Mouse (Mus musculus) hindbrain, embryonic 12.5 days (tissue): ENCODE measurements around the gene Grm2. TPM values are rescaled to one million over a fixed set of nuclear protein-coding genes. Genes with fewer than 3 reads are reported as not detected.
"Not testable (repeated sequence)": the region's sequence is repeated elsewhere in the genome, so short reads cannot be mapped to it uniquely, and the experiment has no call there.

Experiments used
- ATAC-seq: fragments of 200-750 bp; cut with Nextera tagmentation; 2 replicates; pipeline ENCODE4 v1.8.0; 2017; ENCODE audit warnings: moderate TSS enrichment; ENCODE audit not compliant: low FRiP score
- H3K27ac ChIP-seq: fragments of 300-500 bp; sonication (generic); 2 replicates; pipeline ENCODE4 v1.5.1; 2016; ENCODE audit warnings: mild to moderate bottlenecking
- H3K27me3 ChIP-seq: fragments of 300-500 bp; sonication (generic); 2 replicates; pipeline ENCODE4 v1.6.1; 2016; ENCODE audit warnings: mild to moderate bottlenecking
- H3K36me3 ChIP-seq: fragments of 300-500 bp; sonication (generic); 2 replicates; pipeline ENCODE4 v1.6.1; 2016; ENCODE audit warnings: mild to moderate bottlenecking
- H3K4me1 ChIP-seq: fragments of 300-500 bp; sonication (generic); 2 replicates; pipeline ENCODE4 v1.6.1; 2016
- H3K4me2 ChIP-seq: fragments of 300-500 bp; sonication (generic); replicated peaks from 2 replicates; pipeline ENCODE4 v1.6.1; 2016; ENCODE audit warnings: mild to moderate bottlenecking
- H3K4me3 ChIP-seq: fragments of 300-500 bp; sonication (generic); 2 replicates; pipeline ENCODE4 v1.5.1; 2016; ENCODE audit warnings: mild to moderate bottlenecking
- H3K9ac ChIP-seq: fragments of 300-500 bp; sonication (generic); 2 replicates; pipeline ENCODE4 v1.6.1; 2016; ENCODE audit warnings: mild to moderate bottlenecking, moderate library complexity
- H3K9me3 ChIP-seq: fragments of 300-500 bp; sonication (generic); replicated peaks from 2 replicates; pipeline ENCODE4 v1.6.1; 2016; ENCODE audit warnings: mild to moderate bottlenecking
- WGBS: fragments of 180-500 bp; shearing (Covaris S2); methylation state at CpG from one replicate; pipeline ENCODE4 v1.1.7; 2016; 5-methylcytosine and 5-hydroxymethylcytosine counted together
- polyA plus RNA-seq: library from polyadenylated mRNA; unstranded; fragments of >200 nt; fragmentation: Nextera tagmentation; extraction: Ambion mirVana; gene quantifications from 2 replicates; pipeline ENCODE4 v1.2.1, GENCODE M21; 2016

Gene Grm2
- polyA plus RNA-seq, 1 experiment from 2014 or later: 4.7 TPM

DNA sequence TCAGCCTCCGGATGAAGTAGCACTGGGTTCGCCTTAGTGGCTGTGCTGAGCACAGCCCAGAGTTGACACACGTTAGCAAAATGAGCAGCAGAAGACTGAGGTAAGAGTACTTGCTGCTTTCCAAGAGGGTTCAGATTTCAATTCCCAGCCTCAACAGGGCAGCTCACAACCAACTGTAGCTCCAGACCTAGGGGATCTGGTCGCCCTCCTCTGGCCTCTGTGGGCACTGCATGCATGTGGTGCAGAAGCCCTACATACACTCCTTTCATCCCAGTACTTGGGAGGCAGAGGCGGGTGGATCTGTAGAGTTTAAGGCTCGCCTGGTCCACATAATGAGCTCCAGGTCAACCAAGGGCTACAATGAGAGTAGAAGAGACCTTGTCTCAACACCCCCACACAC is 12.1 kb downstream of the Grm2 start:
- WGBS: 73% methylated on average over 6 of the region's 6 CpGs
- ATAC-seq: no peak
- no peak overlapping the region for H3K4me3 ChIP-seq
- no peaks in the 10 kb centered on the region for H3K9me3 ChIP-seq
- H3K36me3 ChIP-seq: no peaks in the 10 kb centered on the region
- H3K27me3 ChIP-seq: no peaks in the 10 kb centered on the region
- no peak overlapping the region for H3K9ac ChIP-seq
- H3K27ac ChIP-seq: no peak overlapping the region
- H3K4me2 ChIP-seq: no peak overlapping the region
- no peaks in the 10 kb centered on the region for H3K4me1 ChIP-seq

DNA sequence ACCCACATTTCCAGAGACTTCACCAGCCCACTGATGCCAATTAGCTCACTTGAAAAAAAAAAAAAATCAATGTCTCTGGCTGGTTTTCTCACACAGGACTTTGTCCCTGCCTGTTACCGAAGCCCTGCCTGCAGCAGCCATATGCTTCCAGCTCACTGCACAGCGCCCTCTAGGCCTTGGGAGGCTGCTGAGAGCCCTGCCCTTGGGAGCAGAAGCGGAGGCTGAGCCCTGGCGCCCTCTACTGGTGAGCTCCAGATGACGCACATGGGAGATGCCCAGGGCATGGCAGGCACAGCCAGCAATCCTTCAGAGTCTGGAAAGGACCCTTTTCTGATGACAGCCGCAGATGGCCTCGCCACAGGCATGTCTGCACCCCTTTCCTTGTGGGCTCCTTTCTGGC is 12.8 kb downstream of the Grm2 start:
- Histone ChIP-seq H3K27me3 (no peaks in the 10 kb centered on the region), H3K36me3 (no peaks in the 10 kb centered on the region), H3K9ac (no peak overlapping the region), H3K4me1 (no peaks in the 10 kb centered on the region), H3K4me3 (no peak overlapping the region), H3K4me2 (no peak overlapping the region), H3K27ac (no peak overlapping the region), H3K9me3 (no peaks in the 10 kb centered on the region)
- ATAC-seq: no peak
- WGBS: 35% methylated on average over 7 of the region's 7 CpGs

GRCm38 (mm10) chr9:106641346-106641745 is 14.5 kb downstream of the Grm2 start:
- Histone ChIP-seq H3K36me3 (no peaks in the 10 kb centered on the region), H3K4me3 (no peak overlapping the region), H3K27me3 (no peaks in the 10 kb centered on the region), H3K4me1 (no peaks in the 10 kb centered on the region), H3K27ac (no peak overlapping the region), H3K9me3 (no peaks in the 10 kb centered on the region), H3K9ac (no peak overlapping the region), H3K4me2 (no peak overlapping the region)
- ATAC-seq: no peak
- WGBS: 58% methylated on average over 5 of the region's 5 CpGs

- Histone ChIP-seq H3K9me3 (no peaks in the 10 kb centered on the region), H3K4me1 (no peaks in the 10 kb centered on the region), H3K4me2 (no peak overlapping the region), H3K4me3 (no peak overlapping the region), H3K36me3 (no peaks in the 10 kb centered on the region), H3K9ac (no peak overlapping the region), H3K27ac (no peak overlapping the region), H3K27me3 (no peaks in the 10 kb centered on the region)
- WGBS: 92% methylated on average over 8 of the region's 8 CpGs
- ATAC-seq: no peak
These were observed 17.7 kb downstream of the Grm2 start for GRCm38 (mm10) chr9:106638154-106638553.

- Histone ChIP-seq H3K9ac (no peak overlapping the region), H3K27ac (no peak overlapping the region), H3K9me3 (no peaks in the 10 kb centered on the region), H3K4me2 (no peak overlapping the region), H3K27me3 (no peaks in the 10 kb centered on the region), H3K36me3 (no peaks in the 10 kb centered on the region), H3K4me3 (no peak overlapping the region), H3K4me1 (no peaks in the 10 kb centered on the region)
- WGBS: 68% methylated on average over 5 of the region's 5 CpGs
- no peak for ATAC-seq
These were observed 23.7 kb downstream of the Grm2 start for GRCm38 (mm10) chr9:106632185-106632584.

DNA sequence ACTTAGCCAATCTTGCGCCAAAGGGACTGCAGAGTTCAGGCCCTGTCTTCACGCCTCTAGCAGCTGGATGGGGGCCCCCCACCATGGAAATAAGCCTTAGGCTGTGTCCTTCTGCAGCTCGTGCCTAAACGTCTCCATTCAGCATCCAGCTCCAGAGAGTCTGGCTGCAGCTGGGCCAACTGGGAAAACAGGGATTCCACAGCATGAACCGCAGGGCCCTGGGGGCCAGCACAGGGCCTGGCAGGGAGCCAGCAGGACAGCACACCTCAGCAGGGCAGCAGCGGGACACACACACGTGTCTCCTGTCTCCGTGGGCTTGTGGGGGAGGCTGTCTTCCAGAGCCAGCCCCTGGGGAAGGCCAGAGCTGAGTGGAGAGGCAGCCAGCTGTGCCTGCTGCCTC is 28.1 kb downstream of the Grm2 start:
- not testable (repeated sequence) for H3K4me3 ChIP-seq, H3K27ac ChIP-seq, H3K9me3 ChIP-seq, H3K36me3 ChIP-seq, ATAC-seq, H3K9ac ChIP-seq, H3K4me1 ChIP-seq, H3K27me3 ChIP-seq, H3K4me2 ChIP-seq
- 27% methylated on average over 8 of the region's 8 CpGs for WGBS

GRCm38 (mm10) chr9:106626282-106626681 is 29.6 kb downstream of the Grm2 start, which contains the start of gene Iqcf6:
TSS of gene Iqcf6 (plus strand) at chr9:106626582.
- no peak within 1 kb of the TSS for H3K4me3 ChIP-seq
- H3K27ac ChIP-seq: no peak within 1 kb of the TSS
- no peak for ATAC-seq
- no peaks in the 10 kb centered on the region for H3K4me1 ChIP-seq
- H3K9ac ChIP-seq: no peak within 1 kb of the TSS
- no peaks in the 10 kb centered on the region for H3K36me3 ChIP-seq
- 77% methylated on average over 2 of the region's 2 CpGs for WGBS
- no peak within 1 kb of the TSS for H3K4me2 ChIP-seq
- no peaks in the 10 kb centered on the region for H3K27me3 ChIP-seq
- no peaks in the 10 kb centered on the region for H3K9me3 ChIP-seq

DNA sequence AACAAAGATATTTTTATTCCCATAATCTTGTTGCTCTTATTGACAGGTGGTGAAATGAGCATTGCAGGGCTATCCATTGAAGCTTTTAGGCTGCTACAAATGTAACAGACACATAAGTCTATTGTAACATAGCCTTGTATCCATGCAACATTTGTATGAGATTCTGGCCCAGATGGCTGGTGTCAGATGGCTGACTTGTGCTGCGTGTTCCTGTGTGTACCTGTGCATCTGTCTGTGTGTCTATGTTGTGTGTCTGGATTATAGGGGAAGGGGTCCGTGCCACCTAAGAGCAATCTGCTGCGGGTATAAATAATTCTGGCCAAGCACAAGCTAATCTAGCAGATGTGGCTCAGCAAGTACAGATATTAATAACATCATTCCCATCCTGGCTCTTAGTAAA is 38.4 kb downstream of the Grm2 start:
- no peak overlapping the region for H3K4me2 ChIP-seq
- ATAC-seq: no peak
- 0 out of 2 replicates have a peak, but pooled peaks cover 3% of the 10 kb centered on the region for H3K9me3 ChIP-seq
- 87% methylated on average over 3 of the region's 3 CpGs for WGBS
- H3K9ac ChIP-seq: no peak overlapping the region
- H3K4me3 ChIP-seq: no peak overlapping the region
- H3K27ac ChIP-seq: no peak overlapping the region
- H3K27me3 ChIP-seq: no peaks in the 10 kb centered on the region
- H3K4me1 ChIP-seq: no peaks in the 10 kb centered on the region
- no peaks in the 10 kb centered on the region for H3K36me3 ChIP-seq

GRCm38 (mm10) chr9:106616306-106616705 is 39.6 kb downstream of the Grm2 start:
- no peak for ATAC-seq
- H3K4me1 ChIP-seq: no peaks in the 10 kb centered on the region
- 89% methylated on average over 9 of the region's 9 CpGs for WGBS
- H3K4me2 ChIP-seq: no peak overlapping the region
- no peak overlapping the region for H3K4me3 ChIP-seq
- H3K27ac ChIP-seq: no peak overlapping the region
- no peaks in the 10 kb centered on the region for H3K27me3 ChIP-seq
- 0 out of 2 replicates have a peak, but pooled peaks cover 3% of the 10 kb centered on the region for H3K9me3 ChIP-seq
- no peak overlapping the region for H3K9ac ChIP-seq
- no peaks in the 10 kb centered on the region for H3K36me3 ChIP-seq

- Histone ChIP-seq H3K4me1 (no peaks in the 10 kb centered on the region), H3K36me3 (no peaks in the 10 kb centered on the region), H3K4me2 (no peak overlapping the region), H3K27ac (no peak overlapping the region), H3K4me3 (no peak overlapping the region), H3K27me3 (no peaks in the 10 kb centered on the region), H3K9me3 (0 out of 2 replicates have a peak, but pooled peaks cover 3% of the 10 kb centered on the region), H3K9ac (no peak overlapping the region)
- no peak for ATAC-seq
- WGBS: 46% methylated on average over 3 of the region's 3 CpGs
These were observed 41.3 kb downstream of the Grm2 start for GRCm38 (mm10) chr9:106614616-106615015.

GRCm38 (mm10) chr9:106613951-106614350 is 41.9 kb downstream of the Grm2 start:
- Histone ChIP-seq H3K27ac (no peak overlapping the region), H3K27me3 (no peaks in the 10 kb centered on the region), H3K4me1 (no peaks in the 10 kb centered on the region), H3K4me2 (no peak overlapping the region), H3K9ac (no peak overlapping the region), H3K4me3 (no peak overlapping the region), H3K36me3 (no peaks in the 10 kb centered on the region), H3K9me3 (no peaks in the 10 kb centered on the region)
- no peak for ATAC-seq
- WGBS: 72% methylated on average over 2 of the region's 2 CpGs

GRCm38 (mm10) chr9:106610727-106611126 is 45.2 kb downstream of the Grm2 start:
- H3K9ac ChIP-seq: no peak overlapping the region
- H3K36me3 ChIP-seq: no peaks in the 10 kb centered on the region
- no peaks in the 10 kb centered on the region for H3K9me3 ChIP-seq
- 89% methylated on average over 4 of the region's 4 CpGs for WGBS
- no peak overlapping the region for H3K27ac ChIP-seq
- H3K4me2 ChIP-seq: no peak overlapping the region
- no peaks in the 10 kb centered on the region for H3K4me1 ChIP-seq
- no peak for ATAC-seq
- no peak overlapping the region for H3K4me3 ChIP-seq
- H3K27me3 ChIP-seq: no peaks in the 10 kb centered on the region

DNA sequence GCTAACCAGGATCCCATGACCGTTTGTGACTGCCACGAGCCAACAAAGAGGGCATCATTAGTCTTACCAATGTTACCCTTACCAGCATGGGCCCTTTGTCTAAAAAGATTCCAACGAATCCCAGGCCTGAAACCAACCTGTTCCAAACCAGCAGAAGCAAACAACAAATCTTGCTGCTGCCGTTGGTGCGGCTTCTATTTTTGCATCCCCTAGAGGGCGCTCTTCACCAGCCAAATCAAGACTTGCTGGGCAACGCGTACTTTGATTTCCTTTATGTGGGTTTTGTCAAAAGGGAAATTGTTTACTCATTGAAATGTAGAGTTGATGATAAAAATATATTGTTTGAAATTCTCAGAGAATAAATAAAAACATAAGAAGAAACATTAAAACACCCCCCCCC is 55.3 kb downstream of the Grm2 start:
- H3K27me3 ChIP-seq: no peaks in the 10 kb centered on the region; the same call in 1 of the 2 replicates
- H3K27ac ChIP-seq: no peak overlapping the region
- ATAC-seq: no peak
- no peak overlapping the region for H3K4me3 ChIP-seq
- H3K9me3 ChIP-seq: no peaks in the 10 kb centered on the region
- peaks cover 2% of the 10 kb centered on the region; the same call in 1 of the 2 replicates for H3K4me1 ChIP-seq
- H3K36me3 ChIP-seq: no peaks in the 10 kb centered on the region
- WGBS: 27% methylated on average over 8 of the region's 8 CpGs
- no peak overlapping the region for H3K4me2 ChIP-seq
- no peak overlapping the region for H3K9ac ChIP-seq
